Comparison of ENCODE assay signal across 36 mouse cellular contexts in the genomic region with DNA sequence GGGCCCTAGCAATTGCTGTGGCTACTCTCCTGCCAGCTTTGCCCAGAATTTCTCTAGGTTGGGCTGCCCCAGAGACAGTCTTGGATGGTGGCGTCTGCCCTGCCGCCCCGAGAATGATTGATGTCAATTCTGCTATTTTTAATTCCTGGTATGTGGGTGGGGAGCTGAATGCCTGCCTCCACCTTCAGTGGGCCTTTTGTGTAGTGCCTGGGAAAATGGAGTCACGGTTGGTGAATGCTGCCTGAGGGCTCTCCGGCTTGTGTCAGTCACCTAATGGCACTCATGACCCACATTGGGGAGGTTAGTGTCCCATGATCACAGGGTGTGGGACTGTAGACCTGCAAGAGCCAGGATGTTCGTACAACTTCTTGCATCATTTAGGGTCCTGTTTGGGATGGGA. TPM values are rescaled to one million over a fixed set of nuclear protein-coding genes. Genes with fewer than 3 reads are reported as not detected.
A peak's percentile ranks its signal among the peaks of the same experiment; 100 is the strongest.
DNase-seq lines count a peak whose midpoint lies in the region; ATAC-seq and TF ChIP-seq lines count a peak whose summit lies in the region.
"Had no signal": no experiment of that assay in that cellular context is flagged by ENCODE, and none has a peak within 500 bp of the region (broad histone marks: within the 10 kb centered on the region; RNA-seq: fewer than 3 reads in every experiment).

No protein-coding gene starts in this region.

- intact Hi-C loops in left cerebral cortex, postnatal 36 days (cut with DNase I), result no loop called here

- no peak overlapping the region for H3K4me3 ChIP-seq in heart, embryonic 12.5 days
- no peak overlapping the region for H3K4me3 ChIP-seq in heart, embryonic 11.5 days (ENCODE audit: low read depth, low read length)
- H3K4me3 ChIP-seq in E14TG2a.4 (replicated peaks; ENCODE audit: low read length), result peak overlapping the region; percentile 32; the same call in 1 of the 2 replicates
- H3K4me3 ChIP-seq in bone marrow, adult 2 months (replicated peaks; ENCODE audit: control insufficient read depth, low read depth, low read length), result no peak overlapping the region
- H3K4me3 ChIP-seq: embryonic facial prominence, embryonic 12.5 days; forebrain, embryonic 10.5 days; left cerebral cortex, adult 2 months; limb, embryonic 13.5 days; neural tube, embryonic 13.5 days had no signal

- H3K4me2 ChIP-seq in heart, embryonic 12.5 days, result no peak overlapping the region
- H3K4me2 ChIP-seq in heart, embryonic 11.5 days, result no peak overlapping the region
- H3K4me2 ChIP-seq: embryonic facial prominence, embryonic 12.5 days; limb, embryonic 13.5 days; liver, embryonic 11.5 days; midbrain, embryonic 11.5 days; neural tube, embryonic 13.5 days had no signal

- ATAC-seq in heart, embryonic 12.5 days (ENCODE audit: insufficient number of reproducible peaks, low FRiP score), result no peak
- no peak for ATAC-seq in heart, embryonic 11.5 days (replicated peaks; ENCODE audit: insufficient number of reproducible peaks, low FRiP score, low TSS enrichment)
- ATAC-seq: activated CD4-positive, CD25-positive, alpha-beta regulatory T cell, adult 4 months; forebrain, embryonic 16.5 days; hindbrain, embryonic 16.5 days; intestine, embryonic 16.5 days; liver, postnatal 0 days; midbrain, embryonic 16.5 days had no signal

- 47% methylated on average over 6 of the region's 6 CpGs for WGBS in heart, embryonic 12.5 days
- 57% methylated on average over 6 of the region's 6 CpGs for WGBS in heart, embryonic 11.5 days (ENCODE audit: insufficient replicate concordance)
- 76% methylated on average over 6 of the region's 6 CpGs for WGBS in bone marrow, adult 2 months

- peak; percentile 53 for DNase-seq in 3T3-L1 (ENCODE audit: low read depth, low spot score)
- no peak for DNase-seq in adrenal gland, adult 2 months
- no peak for DNase-seq in left cerebral cortex, postnatal 36 days (ENCODE audit: low spot score in 2 of 2)
- DNase-seq: adrenal gland, adult 8-10 months; cerebellum, adult 11 months; cerebellum, adult 9-11 months; embryo, embryonic 11 days; heart, postnatal 10 days; kidney, adult 9 months; kidney, postnatal 14 days; liver, postnatal 0 days; right cerebral cortex, postnatal 4 days; thymus, adult 18-20 months; thymus, postnatal 25 days had no signal

- H3K4me1 ChIP-seq in heart, embryonic 12.5 days (replicated peaks), result peaks cover 46% of the 10 kb centered on the region
- H3K4me1 ChIP-seq in heart, embryonic 11.5 days (ENCODE audit: control insufficient read depth, insufficient read depth, low read length), result peaks cover 23% of the 10 kb centered on the region
- H3K4me1 ChIP-seq in E14TG2a.4 (replicated peaks; ENCODE audit: low read depth, low read length), result peaks cover 97% of the 10 kb centered on the region
- H3K4me1 ChIP-seq in bone marrow, adult 2 months (ENCODE audit: control insufficient read depth, insufficient read depth, low read length), result peaks cover 20% of the 10 kb centered on the region
- H3K4me1 ChIP-seq: neural tube, embryonic 13.5 days had no signal

- no peak for TF ChIP-seq CTCF in E14TG2a.4 (conservative IDR thresholded peaks at IDR 0.05; ENCODE audit: low read length)
- no peak for TF ChIP-seq CTCF in bone marrow, adult 2 months (IDR thresholded peaks at IDR 0.05; ENCODE audit: control insufficient read depth, insufficient read depth, low read length)

- H3K9ac ChIP-seq in heart, embryonic 12.5 days, result 0 out of 2 replicates have a peak overlapping the region, but pooled peaks have one; percentile 20
- H3K9ac ChIP-seq in heart, embryonic 11.5 days (ENCODE audit: low read depth, low read length), result no peak overlapping the region
- H3K9ac ChIP-seq: embryonic facial prominence, embryonic 12.5 days; limb, embryonic 13.5 days; liver, postnatal 0 days; neural tube, embryonic 13.5 days had no signal

- H3K9me3 ChIP-seq in heart, embryonic 12.5 days (replicated peaks), result no peaks in the 10 kb centered on the region
- H3K9me3 ChIP-seq in heart, embryonic 11.5 days (replicated peaks; ENCODE audit: control insufficient read depth, low read length), result no peaks in the 10 kb centered on the region
- no peaks in the 10 kb centered on the region for H3K9me3 ChIP-seq in E14TG2a.4 (ENCODE audit: low read length)
- H3K9me3 ChIP-seq: embryonic facial prominence, embryonic 12.5 days; forebrain, embryonic 10.5 days; G1E; limb, embryonic 13.5 days; neural tube, embryonic 13.5 days had no signal

- TF ChIP-seq POLR2A in bone marrow, adult 2 months (IDR thresholded peaks at IDR 0.05; ENCODE audit: borderline replicate concordance, control insufficient read depth, low read depth, low read length), result no peak

- no peak overlapping the region for H3K27ac ChIP-seq in heart, embryonic 12.5 days (ENCODE audit: poor library complexity, severe bottlenecking)
- H3K27ac ChIP-seq in heart, embryonic 11.5 days (ENCODE audit: low read depth, low read length), result no peak overlapping the region
- H3K27ac ChIP-seq in bone marrow, adult 2 months (ENCODE audit: control insufficient read depth, insufficient read depth, low read depth, low read length, poor library complexity), result peak overlapping the region; percentile 22; the same call in 1 of the 2 replicates
- H3K27ac ChIP-seq: embryonic facial prominence, embryonic 12.5 days; forebrain, embryonic 10.5 days; limb, embryonic 13.5 days; neural tube, embryonic 13.5 days; stomach, postnatal 0 days had no signal

- H3K36me3 ChIP-seq in heart, embryonic 12.5 days, result no peaks in the 10 kb centered on the region
- H3K36me3 ChIP-seq in heart, embryonic 11.5 days (ENCODE audit: control insufficient read depth, insufficient read depth, low read length), result no peaks in the 10 kb centered on the region
- peaks cover 19% of the 10 kb centered on the region for H3K36me3 ChIP-seq in E14TG2a.4 (ENCODE audit: insufficient read depth, low read length)
- H3K36me3 ChIP-seq: embryonic facial prominence, embryonic 12.5 days; forebrain, embryonic 10.5 days; limb, embryonic 13.5 days; neural tube, embryonic 13.5 days had no signal

- no peaks in the 10 kb centered on the region for H3K27me3 ChIP-seq in heart, embryonic 12.5 days (replicated peaks)
- no peaks in the 10 kb centered on the region for H3K27me3 ChIP-seq in heart, embryonic 11.5 days (ENCODE audit: control insufficient read depth, insufficient read depth, low read length)
- no peaks in the 10 kb centered on the region for H3K27me3 ChIP-seq in E14TG2a.4 (ENCODE audit: insufficient read depth, low read length)
- H3K27me3 ChIP-seq: CH12.LX; embryonic facial prominence, embryonic 12.5 days; limb, embryonic 13.5 days; neural tube, embryonic 13.5 days had no signal

RNA-seq across cellular contexts. Expression of a gene that starts 11.3 kb away (rescaled TPM):
- 23.5 and 24.1 TPM in 2 replicates for polyA plus RNA-seq in heart, embryonic 12.5 days (2016; fragmentation: Nextera tagmentation; extraction: Ambion mirVana)
- polyA plus RNA-seq in heart, embryonic 11.5 days (2014; fragmentation: Nextera tagmentation; extraction: Ambion mirVana), result 14.7 and 18.6 TPM in 2 replicates
- polyA plus RNA-seq in bone marrow, adult 2 months (2011; ENCODE audit: insufficient read depth, insufficient read length, low replicate concordance, missing spikeins), result 19.9 and 43.0 TPM in 2 replicates
- 10 to 100 TPM; 59.3 to 75.7 TPM for total RNA-seq in adrenal gland, adult 2 months (2021)
- polyA plus RNA-seq in adrenal gland, adult 2 months (2012; rRNA removed), result 96.9 and 103 TPM in 2 replicates
- total RNA-seq in left cerebral cortex, postnatal 36 days (2021), result 10 to 100 TPM; 32.7 to 34.8 TPM

RNA-seq across cellular contexts. Expression of a gene that starts 49.6 kb away (rescaled TPM):
- not detected in 2 replicates for polyA plus RNA-seq in heart, embryonic 12.5 days (2016; fragmentation: Nextera tagmentation; extraction: Ambion mirVana)
- not detected in 2 replicates for polyA plus RNA-seq in heart, embryonic 11.5 days (2014; fragmentation: Nextera tagmentation; extraction: Ambion mirVana)
- not detected in 2 replicates for polyA plus RNA-seq in bone marrow, adult 2 months (2011; ENCODE audit: insufficient read depth, insufficient read length, low replicate concordance, missing spikeins)
- 1 to 10 TPM; 2.8 to 3.1 TPM for total RNA-seq in adrenal gland, adult 2 months (2021)
- 0.44 and 0.74 TPM in 2 replicates for polyA plus RNA-seq in adrenal gland, adult 2 months (2012; rRNA removed)
- total RNA-seq in left cerebral cortex, postnatal 36 days (2021), result not detected
- total RNA-seq: CH12.LX; G1E; left cerebral cortex, adult 2 months; left cerebral cortex, postnatal 25 days; megakaryocyte, adult 5-6 weeks had no signal
- polyA plus RNA-seq: activated CD4-positive, CD25-positive, alpha-beta regulatory T cell, adult 4 months; forebrain, embryonic 10.5 days; forebrain, embryonic 16.5 days; G1E; hindbrain, embryonic 11.5 days; hindbrain, embryonic 16.5 days; limb, embryonic 13.5 days; liver, embryonic 11.5 days; liver, postnatal 0 days; midbrain, embryonic 11.5 days; midbrain, embryonic 16.5 days; neural tube, embryonic 13.5 days had no signal
